Mouse (Mus musculus): ENCODE measurements around the gene Thbd.

The Thbd gene

GRCm38 (mm10) chr2:148425709-148426382 lies 17.9 kb upstream of the Thbd start:
- CTCF ChIA-PET = interaction anchor here (0.7 kb wide), 2 partner anchors 16 to 159 kb away, joined by 4 to 5 read pairs; no protein-coding TSS in a partner anchor

- CTCF ChIA-PET = no interaction called here
Measured at GRCm38 (mm10) chr2:148421706-148422105, 13.7 kb upstream of the Thbd start.

GRCm38 (mm10) chr2:148421112-148421511 lies 13.1 kb upstream of the Thbd start:
- CTCF ChIA-PET = no interaction called here

- CTCF ChIA-PET = no interaction called here
Measured at GRCm38 (mm10) chr2:148419776-148420175, 11.8 kb upstream of the Thbd start.

- CTCF ChIA-PET = no interaction called here
Measured at GRCm38 (mm10) chr2:148419151-148419550, 11.2 kb upstream of the Thbd start.

GRCm38 (mm10) chr2:148409821-148410220 lies 1.8 kb upstream of the Thbd start:
- CTCF ChIA-PET = interaction anchor here (0.6 to 1.5 kb wide), 5 partner anchors 17 to 175 kb away, joined by 3 to 13 read pairs (median 4); no protein-coding TSS in a partner anchor

- CTCF ChIA-PET = interaction anchor here (0.6 to 1.5 kb wide), 5 partner anchors 35 to 245 kb away, joined by 3 to 13 read pairs (median 4); no protein-coding TSS in a partner anchor
Measured at GRCm38 (mm10) chr2:148409141-148409540, 1.2 kb upstream of the Thbd start.

GRCm38 (mm10) chr2:148408761-148409120 lies 753 bp upstream of the Thbd start:
- CTCF ChIA-PET = interaction anchor here (0.6 to 1.5 kb wide), 3 partner anchors 35 to 245 kb away, joined by 3 to 5 read pairs (median 3); no protein-coding TSS in a partner anchor

GRCm38 (mm10) chr2:148406971-148407869 lies 768 bp downstream of the Thbd start:
- CTCF ChIA-PET = interaction anchor here (0.6 kb wide), 1 partner anchor 155 kb away, joined by 4 read pairs; no protein-coding TSS in a partner anchor

- CTCF ChIA-PET = interaction anchor here (1.0 kb wide), 1 partner anchor 39 kb away, joined by 4 read pairs; no protein-coding TSS in a partner anchor
Measured at GRCm38 (mm10) chr2:148406160-148406970, 1.6 kb downstream of the Thbd start.

GRCm38 (mm10) chr2:148404906-148405305 lies 3.1 kb downstream of the Thbd start:
- CTCF ChIA-PET = interaction anchor here (0.7 kb wide), 1 partner anchor 178 kb away, joined by 11 read pairs; no protein-coding TSS in a partner anchor

- CTCF ChIA-PET = no interaction called here
Measured at GRCm38 (mm10) chr2:148402227-148402626, 5.8 kb downstream of the Thbd start.

GRCm38 (mm10) chr2:148398901-148399685 lies 8.9 kb downstream of the Thbd start:
- CTCF ChIA-PET = interaction anchor here (0.6 kb wide), 1 partner anchor 101 kb away, joined by 3 read pairs; no protein-coding TSS in a partner anchor

- CTCF ChIA-PET = no interaction called here
Measured at GRCm38 (mm10) chr2:148397784-148398100, 10.2 kb downstream of the Thbd start.

GRCm38 (mm10) chr2:148397015-148397783 lies 10.8 kb downstream of the Thbd start:
- CTCF ChIA-PET = no interaction called here

GRCm38 (mm10) chr2:148396209-148396608 lies 11.8 kb downstream of the Thbd start:
- CTCF ChIA-PET = no interaction called here

GRCm38 (mm10) chr2:148395131-148396051 lies 12.6 kb downstream of the Thbd start, which contains the start of gene Sstr4:
Sstr4 (plus strand) TSS chr2:148395344.
- CTCF ChIA-PET = no interaction called here

GRCm38 (mm10) chr2:148393846-148394245 lies 14.1 kb downstream of the Thbd start:
- CTCF ChIA-PET = no interaction called here

GRCm38 (mm10) chr2:148393149-148393548 lies 14.8 kb downstream of the Thbd start:
- CTCF ChIA-PET = no interaction called here
